Mouse (Mus musculus): ENCODE results near the gene Nfkb1.

Nfkb1 gene

GRCm38 (mm10) chr3:135673695-135674094, 17.7 kb downstream of the Nfkb1 start:
- no peak for DNase-seq (ENCODE audit: extremely low read depth, low read depth, low spot score)

- DNase-seq (ENCODE audit: extremely low read depth, low read depth, low spot score): no peak
These were observed 18.3 kb downstream of the Nfkb1 start for GRCm38 (mm10) chr3:135673041-135673440.

- no peak for DNase-seq (ENCODE audit: extremely low read depth, low read depth, low spot score)
These were observed 19.2 kb downstream of the Nfkb1 start for GRCm38 (mm10) chr3:135672135-135672534.

- DNase-seq (ENCODE audit: extremely low read depth, low read depth, low spot score): no peak
These were observed 20.5 kb downstream of the Nfkb1 start for GRCm38 (mm10) chr3:135670869-135671268.

- no peak for DNase-seq (ENCODE audit: extremely low read depth, low read depth, low spot score)
These were observed 24.3 kb downstream of the Nfkb1 start for GRCm38 (mm10) chr3:135667084-135667483.

GRCm38 (mm10) chr3:135665777-135666259, 25.5 kb downstream of the Nfkb1 start:
- DNase-seq (ENCODE audit: extremely low read depth, low read depth, low spot score): no peak

GRCm38 (mm10) chr3:135662139-135662864, 29.0 kb downstream of the Nfkb1 start:
- DNase-seq (ENCODE audit: extremely low read depth, low read depth, low spot score): no peak

- DNase-seq (ENCODE audit: extremely low read depth, low read depth, low spot score): no peak
These were observed 29.6 kb downstream of the Nfkb1 start for GRCm38 (mm10) chr3:135661707-135662106.

GRCm38 (mm10) chr3:135658540-135659097, 32.7 kb downstream of the Nfkb1 start:
- no peak for DNase-seq (ENCODE audit: extremely low read depth, low read depth, low spot score)

- DNase-seq (ENCODE audit: extremely low read depth, low read depth, low spot score): no peak
These were observed 35.2 kb downstream of the Nfkb1 start for GRCm38 (mm10) chr3:135656156-135656555.

GRCm38 (mm10) chr3:135650773-135651555, 40.4 kb downstream of the Nfkb1 start:
- DNase-seq (ENCODE audit: extremely low read depth, low read depth, low spot score): no peak

GRCm38 (mm10) chr3:135649809-135650208, 41.5 kb downstream of the Nfkb1 start:
- no peak for DNase-seq (ENCODE audit: extremely low read depth, low read depth, low spot score)

GRCm38 (mm10) chr3:135648501-135648900, 42.8 kb downstream of the Nfkb1 start:
- no peak for DNase-seq (ENCODE audit: extremely low read depth, low read depth, low spot score)

- no peak for DNase-seq (ENCODE audit: extremely low read depth, low read depth, low spot score)
These were observed 44.7 kb downstream of the Nfkb1 start for GRCm38 (mm10) chr3:135646622-135647021.

GRCm38 (mm10) chr3:135644971-135645370, 46.4 kb downstream of the Nfkb1 start:
- DNase-seq (ENCODE audit: extremely low read depth, low read depth, low spot score): no peak

GRCm38 (mm10) chr3:135641623-135641915, 49.8 kb downstream of the Nfkb1 start:
- DNase-seq (ENCODE audit: extremely low read depth, low read depth, low spot score): no peak

- DNase-seq (ENCODE audit: extremely low read depth, low read depth, low spot score): no peak
These were observed 50.3 kb downstream of the Nfkb1 start for GRCm38 (mm10) chr3:135640856-135641622.

- DNase-seq (ENCODE audit: extremely low read depth, low read depth, low spot score): no peak
These were observed 51.1 kb downstream of the Nfkb1 start for GRCm38 (mm10) chr3:135640203-135640602.

- no peak for DNase-seq (ENCODE audit: extremely low read depth, low read depth, low spot score)
These were observed 53.8 kb downstream of the Nfkb1 start for GRCm38 (mm10) chr3:135637592-135637991.

- no peak for DNase-seq (ENCODE audit: extremely low read depth, low read depth, low spot score)
These were observed 54.9 kb downstream of the Nfkb1 start for GRCm38 (mm10) chr3:135636454-135636853.

All from fat pad, adult 2 months (tissue).